Mouse (Mus musculus) intestine, embryonic 14.5 days (tissue): ENCODE data around the gene Rab28. TPM values are rescaled to one million over a fixed set of nuclear protein-coding genes. Genes with fewer than 3 reads are reported as not detected.

Experiments
- ATAC-seq: fragments of 200-750 bp; cut with Nextera tagmentation; replicated peaks from 2 replicates; pipeline ENCODE4 v1.8.0; 2017; ENCODE audit warnings: low read depth, moderate number of reproducible peaks, moderate TSS enrichment, moderate library complexity; ENCODE audit not compliant: low FRiP score, low TSS enrichment
- DNase-seq: peaks from one replicate; pipeline ENCODE4 v3.0.0-alpha.2; 2018; ENCODE audit warnings: low spot score
- H3K27ac ChIP-seq: fragments of 300-500 bp; sonication (generic); 2 replicates; pipeline ENCODE4 v1.5.1; 2014; ENCODE audit warnings: low read depth, mild to moderate bottlenecking, control low read depth
- H3K27me3 ChIP-seq: fragments of 300-500 bp; sonication (generic); replicated peaks from 2 replicates; pipeline ENCODE4 v1.6.1; 2014; ENCODE audit warnings: low read length, control low read depth; ENCODE audit not compliant: control insufficient read depth, insufficient read depth
- H3K36me3 ChIP-seq: fragments of 300-500 bp; sonication (generic); 2 replicates; pipeline ENCODE4 v1.6.1; 2014; ENCODE audit warnings: low read length, control low read depth; ENCODE audit not compliant: control insufficient read depth, insufficient read depth
- H3K4me1 ChIP-seq: fragments of 300-500 bp; sonication (generic); replicated peaks from 2 replicates; pipeline ENCODE4 v1.6.1; 2014; ENCODE audit warnings: low read length, control low read depth, mixed read lengths; ENCODE audit not compliant: control insufficient read depth, insufficient read depth
- H3K4me2 ChIP-seq: fragments of 300-500 bp; sonication (generic); 2 replicates; pipeline ENCODE4 v1.6.1; 2014; ENCODE audit warnings: low read length
- H3K4me3 ChIP-seq: fragments of 300-500 bp; sonication (generic); 2 replicates; pipeline ENCODE4 v1.5.1; 2014; ENCODE audit warnings: low read depth, low read length, control low read depth, mixed read lengths
- H3K9ac ChIP-seq: fragments of 300-500 bp; sonication (generic); 2 replicates; pipeline ENCODE4 v1.6.1; 2014; ENCODE audit warnings: mild to moderate bottlenecking, low read length
- H3K9me3 ChIP-seq: fragments of 300-500 bp; sonication (generic); 2 replicates; pipeline ENCODE4 v1.6.1; 2016; ENCODE audit warnings: low read length, control low read depth; ENCODE audit not compliant: control insufficient read depth
- whole genome bisulfite sequencing: fragments of 180-500 bp; shearing (Covaris S2); extraction: QIAGEN DNeasy Blood & Tissue Kit; methylation state at CpG from one replicate; pipeline ENCODE4 v1.1.7; 2014; 5-methylcytosine and 5-hydroxymethylcytosine counted together
- polyA plus RNA-seq: library from polyadenylated mRNA; unstranded; fragments of >200 nt; fragmentation: Nextera tagmentation; extraction: Ambion mirVana; gene quantifications from 2 replicates; pipeline ENCODE4 v1.2.1, GENCODE M21; 2014

Gene Rab28
- polyA plus RNA-seq, 1 experiment from 2014 or later, result 66.5 TPM

DNA sequence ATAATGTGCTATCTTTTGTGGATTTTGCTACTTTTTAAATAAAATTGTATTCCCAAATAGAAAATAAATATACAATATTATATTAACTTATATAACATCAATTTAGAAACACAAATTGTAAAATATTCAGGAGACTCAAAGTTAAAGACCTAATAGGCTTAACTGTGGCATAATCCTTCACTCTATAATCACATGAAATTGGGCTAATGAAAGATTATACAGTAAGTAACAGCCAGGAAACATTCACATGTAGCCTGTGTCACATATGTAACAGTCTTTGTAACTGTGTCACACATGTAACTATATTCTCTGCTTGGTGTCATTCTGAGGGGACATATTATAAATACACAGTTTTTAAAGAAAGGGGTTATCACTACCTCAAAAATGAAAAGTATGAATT lies 22.9 kb downstream of the Rab28 start:
- Histone ChIP-seq H3K36me3 (peaks cover 8% of the 10 kb centered on the region), H3K4me1 (peaks cover 2% of the 10 kb centered on the region; the same call in 1 of the 2 replicates), H3K27me3 (no peaks in the 10 kb centered on the region), H3K4me3 (no peak overlapping the region), H3K9me3 (no peaks in the 10 kb centered on the region), H3K9ac (no peak overlapping the region), H3K4me2 (no peak overlapping the region), H3K27ac (no peak overlapping the region)
- DNase-seq, result no peak
- no peak for ATAC-seq

DNA sequence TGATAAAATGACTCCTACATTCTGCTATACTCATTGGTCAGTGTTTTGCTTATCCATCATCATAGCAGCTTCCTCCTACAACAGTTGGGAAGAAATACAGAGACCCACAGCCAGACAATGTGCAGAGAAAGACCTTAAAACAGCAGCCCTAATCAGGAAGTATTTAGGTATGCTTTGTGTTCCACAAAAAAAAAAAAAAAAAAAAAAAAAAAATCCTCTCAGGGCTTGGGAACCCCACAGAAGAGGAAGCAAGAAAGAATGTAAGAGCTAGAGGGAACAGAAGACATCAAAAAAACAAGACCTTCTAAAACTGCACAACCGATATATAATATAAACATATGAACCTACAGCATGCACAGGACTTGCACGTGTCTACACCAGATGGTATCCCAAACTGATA lies 24.0 kb downstream of the Rab28 start:
- no peaks in the 10 kb centered on the region for H3K27me3 ChIP-seq

GRCm38 (mm10) chr5:41666012-41666411 lies 41.9 kb downstream of the Rab28 start:
- H3K9ac ChIP-seq, result no peak overlapping the region
- H3K27ac ChIP-seq, result no peak overlapping the region
- H3K36me3 ChIP-seq, result no peaks in the 10 kb centered on the region
- no peak overlapping the region for H3K4me3 ChIP-seq
- 85% methylated on average over 6 of the region's 6 CpGs for WGBS
- no peaks in the 10 kb centered on the region for H3K27me3 ChIP-seq
- H3K4me1 ChIP-seq, result no peaks in the 10 kb centered on the region
- DNase-seq (no peak), ATAC-seq (no peak)
- H3K9me3 ChIP-seq, result no peaks in the 10 kb centered on the region
- no peak overlapping the region for H3K4me2 ChIP-seq

More for the DNA sequence above, 24.0 kb downstream of the Rab28 start:
- Histone ChIP-seq H3K9me3 (no peaks in the 10 kb centered on the region), H3K4me3 (no peak overlapping the region), H3K27ac (no peak overlapping the region), H3K9ac (no peak overlapping the region), H3K4me1 (peaks cover 2% of the 10 kb centered on the region; the same call in 1 of the 2 replicates), H3K36me3 (peaks cover 8% of the 10 kb centered on the region), H3K4me2 (no peak overlapping the region)
- WGBS, result 75% methylated on average over 2 of the region's 2 CpGs
- DNase-seq, result no peak
- no peak for ATAC-seq

GRCm38 (mm10) chr5:41636793-41637192 lies 71.2 kb downstream of the Rab28 start:
- no peaks in the 10 kb centered on the region for H3K4me1 ChIP-seq
- no peak for DNase-seq
- no peaks in the 10 kb centered on the region for H3K27me3 ChIP-seq
- no peaks in the 10 kb centered on the region for H3K9me3 ChIP-seq
- no peak overlapping the region for H3K27ac ChIP-seq
- H3K4me3 ChIP-seq, result no peak overlapping the region
- no peak for ATAC-seq
- no peak overlapping the region for H3K9ac ChIP-seq
- H3K36me3 ChIP-seq, result no peaks in the 10 kb centered on the region
- WGBS, result 74% methylated on average over 2 of the region's 2 CpGs
- H3K4me2 ChIP-seq, result no peak overlapping the region

GRCm38 (mm10) chr5:41627224-41628144 lies 80.5 kb downstream of the Rab28 start:
- Histone ChIP-seq H3K9ac (no peak overlapping the region), H3K4me2 (no peak overlapping the region), H3K4me3 (no peak overlapping the region), H3K36me3 (no peaks in the 10 kb centered on the region), H3K9me3 (no peaks in the 10 kb centered on the region), H3K27ac (no peak overlapping the region), H3K4me1 (no peaks in the 10 kb centered on the region), H3K27me3 (no peaks in the 10 kb centered on the region)
- WGBS, result 77% methylated on average over 7 of the region's 7 CpGs
- ATAC-seq, result no peak
- no peak for DNase-seq

DNA sequence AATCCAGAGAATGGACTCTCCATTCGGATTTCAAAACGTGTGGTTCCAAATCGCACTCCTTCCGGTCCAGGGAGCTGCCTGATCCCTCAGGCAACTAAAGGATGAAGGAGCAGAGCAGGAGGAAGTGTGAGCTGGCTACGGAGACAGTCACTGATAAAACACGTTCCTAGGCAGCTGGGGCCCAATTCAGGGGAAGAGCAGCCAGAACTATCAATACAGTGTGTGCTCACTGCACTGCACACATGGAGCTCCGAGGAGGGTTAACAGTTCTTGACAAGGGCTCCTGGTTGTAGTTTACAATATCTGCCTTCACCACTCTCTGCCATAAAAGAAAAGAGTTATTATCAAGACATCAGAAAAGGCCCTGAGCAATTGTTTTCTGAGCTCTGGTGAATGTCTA lies 82.4 kb downstream of the Rab28 start:
- 36% methylated on average over 7 of the region's 7 CpGs for WGBS
- no peak for DNase-seq
- Histone ChIP-seq H3K27ac (no peak overlapping the region), H3K4me1 (no peaks in the 10 kb centered on the region), H3K9ac (no peak overlapping the region), H3K27me3 (no peaks in the 10 kb centered on the region), H3K4me3 (no peak overlapping the region), H3K4me2 (no peak overlapping the region), H3K36me3 (no peaks in the 10 kb centered on the region), H3K9me3 (no peaks in the 10 kb centered on the region)
- no peak for ATAC-seq

DNA sequence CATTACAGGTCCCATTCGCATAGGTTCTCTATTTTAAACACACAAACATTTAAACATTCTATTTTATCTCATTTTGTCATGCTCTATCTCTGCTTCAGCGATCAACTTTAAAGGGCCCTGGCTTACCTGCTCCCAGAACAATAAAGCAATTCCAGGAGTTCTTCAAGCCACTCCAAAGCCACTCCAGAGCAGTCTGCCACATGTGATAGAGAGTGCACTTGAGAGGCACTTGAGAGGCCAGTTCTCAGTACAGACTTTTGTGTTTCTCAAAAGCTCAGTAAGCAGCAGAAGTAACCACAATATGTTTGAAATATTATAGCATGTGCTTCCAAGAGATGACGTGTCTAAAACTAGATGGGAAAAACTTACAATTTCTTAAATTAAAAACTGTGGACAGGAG lies 86.2 kb downstream of the Rab28 start:
- H3K4me1 ChIP-seq, result no peaks in the 10 kb centered on the region
- no peak overlapping the region for H3K4me2 ChIP-seq
- ATAC-seq, result no peak
- H3K27ac ChIP-seq, result no peak overlapping the region
- 62% methylated on average over 3 of the region's 3 CpGs for WGBS
- H3K4me3 ChIP-seq, result no peak overlapping the region
- no peaks in the 10 kb centered on the region for H3K9me3 ChIP-seq
- H3K9ac ChIP-seq, result no peak overlapping the region
- no peaks in the 10 kb centered on the region for H3K36me3 ChIP-seq
- DNase-seq, result no peak
- H3K27me3 ChIP-seq, result no peaks in the 10 kb centered on the region

DNA sequence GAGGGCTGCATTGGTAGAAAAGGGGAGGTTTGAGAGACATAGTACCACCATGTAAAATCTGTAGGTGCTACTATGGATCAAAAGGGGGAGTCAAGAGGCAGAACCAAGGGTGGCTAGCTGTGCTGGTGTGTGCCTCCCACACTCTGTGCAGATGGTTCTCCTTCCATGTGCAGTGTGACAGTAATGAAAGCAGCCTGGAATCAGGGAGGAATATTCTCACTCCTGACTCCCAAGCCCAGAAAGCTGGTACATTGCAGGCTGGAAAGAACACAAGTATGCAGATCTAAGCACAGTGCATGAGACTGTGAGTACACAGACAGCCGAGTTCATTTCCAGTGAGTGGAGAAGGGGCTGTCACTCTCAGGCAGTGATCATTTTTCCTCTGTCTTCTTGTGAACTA lies 89.0 kb downstream of the Rab28 start:
- 56% methylated on average over 1 of the region's 1 CpGs for WGBS
- H3K9me3 ChIP-seq, result no peaks in the 10 kb centered on the region
- no peak for DNase-seq

More for the DNA sequence above, 89.0 kb downstream of the Rab28 start:
- Histone ChIP-seq H3K4me3 (no peak overlapping the region), H3K9ac (no peak overlapping the region), H3K4me2 (no peak overlapping the region), H3K36me3 (no peaks in the 10 kb centered on the region), H3K27ac (no peak overlapping the region), H3K27me3 (no peaks in the 10 kb centered on the region), H3K4me1 (0 out of 2 replicates have a peak, but pooled peaks cover 4% of the 10 kb centered on the region)
- no peak for ATAC-seq
